In genomic region chr2:26458402-26459124, GRCm38 (mm10) we compare ENCODE assay signal across 9 mouse cellular contexts. TPM values are rescaled to one million over a fixed set of nuclear protein-coding genes. Genes with fewer than 3 reads are reported as not detected.
A peak's percentile ranks its signal among the peaks of the same experiment; 100 is the strongest.
DNase-seq lines count a peak whose midpoint lies in the region; ATAC-seq and TF ChIP-seq lines count a peak whose summit lies in the region.
"Had no signal": no experiment of that assay in that cellular context is flagged by ENCODE, and none has a peak within 500 bp of the region (broad histone marks: within the 10 kb centered on the region; RNA-seq: fewer than 3 reads in every experiment).

No protein-coding gene starts in this region.

- DNase-seq in left cerebral cortex, adult 2 months (ENCODE audit: extremely low spot score in 1 of 2, low spot score in 2 of 2): no peak
- no peak for DNase-seq in left cerebral cortex, adult 9 months (ENCODE audit: low spot score in 2 of 2)
- DNase-seq in embryonic facial prominence, embryonic 11.5 days (ENCODE audit: low spot score): peak; percentile 63
- DNase-seq in kidney, adult 18-20 months: peak; percentile 71
- DNase-seq in lung, adult 18-20 months: peak; percentile 75 to 87
- DNase-seq in yolk sac, embryonic 10.5 days (ENCODE audit: low spot score): peak; percentile 82
- no peak for DNase-seq in cerebellum, postnatal 36 days

- no peak overlapping the region for H3K4me3 ChIP-seq in left cerebral cortex, adult 2 months
- H3K4me3 ChIP-seq in embryonic facial prominence, embryonic 11.5 days (ENCODE audit: low read depth, low read length): no peak overlapping the region

- TF ChIP-seq CTCF in left cerebral cortex, adult 2 months (IDR thresholded peaks at IDR 0.05): no peak

- WGBS in embryonic facial prominence, embryonic 11.5 days: 24% methylated on average over 7 of the region's 7 CpGs

- ATAC-seq in embryonic facial prominence, embryonic 11.5 days (replicated peaks; ENCODE audit: insufficient number of reproducible peaks, low FRiP score, low TSS enrichment, low read depth): peak; percentile 64
- no peak for ATAC-seq in erythroid progenitor cell, adult 5-6 weeks (replicated peaks; ENCODE audit: low FRiP score, poor library complexity, severe bottlenecking)

- peaks cover 5% of the 10 kb centered on the region; the same call in 1 of the 2 replicates for H3K4me1 ChIP-seq in embryonic facial prominence, embryonic 11.5 days (ENCODE audit: control insufficient read depth, insufficient read depth, low read length)

- intact Hi-C loops in left cerebral cortex, adult 2 months (cut with DNase I): no loop called here

- H3K27ac ChIP-seq in left cerebral cortex, adult 2 months: peak overlapping the region; percentile 2; the same call in 1 of the 2 replicates
- H3K27ac ChIP-seq in embryonic facial prominence, embryonic 11.5 days (replicated peaks; ENCODE audit: low read depth, low read length): peak overlapping the region; percentile 0; the same call in 1 of the 2 replicates
- H3K27ac ChIP-seq: macrophage had no signal

- no peak overlapping the region for H3K9ac ChIP-seq in embryonic facial prominence, embryonic 11.5 days (replicated peaks; ENCODE audit: low read length)

- H3K9me3 ChIP-seq in embryonic facial prominence, embryonic 11.5 days (replicated peaks; ENCODE audit: control insufficient read depth, low read length): no peaks in the 10 kb centered on the region

- H3K36me3 ChIP-seq in embryonic facial prominence, embryonic 11.5 days (replicated peaks; ENCODE audit: control insufficient read depth, insufficient read depth, low read depth, low read length): peaks cover 6% of the 10 kb centered on the region

- H3K4me2 ChIP-seq in embryonic facial prominence, embryonic 11.5 days (ENCODE audit: low read depth, low read length): no peak overlapping the region

- H3K27me3 ChIP-seq in embryonic facial prominence, embryonic 11.5 days (ENCODE audit: control insufficient read depth, insufficient read depth, low read length): no peaks in the 10 kb centered on the region

RNA-seq across cellular contexts. Expression of gene Sec16a, which starts 13.5 kb away (rescaled TPM):
- 10 to 100 TPM; 50.6 to 50.9 TPM for total RNA-seq in left cerebral cortex, adult 2 months (2021)
- polyA plus RNA-seq in embryonic facial prominence, embryonic 11.5 days (2014; fragmentation: Nextera tagmentation; extraction: Ambion mirVana): 30.4 and 33.3 TPM in 2 replicates
- 13.0 TPM in 2 replicates for total RNA-seq in erythroid progenitor cell, adult 5-6 weeks (2015; ENCODE audit: low replicate concordance)
- 7.3 and 15.7 TPM in 2 replicates for total RNA-seq in erythroid progenitor cell, adult 5-6 weeks (2017; ENCODE audit: low replicate concordance)

RNA-seq across cellular contexts. Expression of gene Inpp5e, which starts 49.6 kb away (rescaled TPM):
- 10 to 100 TPM; 28.1 to 28.2 TPM for total RNA-seq in left cerebral cortex, adult 2 months (2021)
- 19.0 and 22.9 TPM in 2 replicates for polyA plus RNA-seq in embryonic facial prominence, embryonic 11.5 days (2014; fragmentation: Nextera tagmentation; extraction: Ambion mirVana)
- 13.7 and 22.2 TPM in 2 replicates for total RNA-seq in erythroid progenitor cell, adult 5-6 weeks (2015; ENCODE audit: low replicate concordance)
- 12.3 and 26.5 TPM in 2 replicates for total RNA-seq in erythroid progenitor cell, adult 5-6 weeks (2017; ENCODE audit: low replicate concordance)

RNA-seq across cellular contexts. Expression of gene Notch1, which starts 57.9 kb away (rescaled TPM):
- total RNA-seq in left cerebral cortex, adult 2 months (2021): 10 to 100 TPM; 23.8 to 23.9 TPM
- polyA plus RNA-seq in embryonic facial prominence, embryonic 11.5 days (2014; fragmentation: Nextera tagmentation; extraction: Ambion mirVana): 17.2 and 17.7 TPM in 2 replicates
- total RNA-seq in erythroid progenitor cell, adult 5-6 weeks (2015; ENCODE audit: low replicate concordance): 5.4 and 9.0 TPM in 2 replicates
- 1.5 and 6.0 TPM in 2 replicates for total RNA-seq in erythroid progenitor cell, adult 5-6 weeks (2017; ENCODE audit: low replicate concordance)

Comparison
In these comparisons a context has a peak if more than half of its experiments do, and no peak if none do; other contexts are left out.
1. DNase-seq: peak in embryonic facial prominence, embryonic 11.5 days (single experiment), kidney, adult 18-20 months (single experiment), lung, adult 18-20 months (2 of 2) and yolk sac, embryonic 10.5 days (single experiment); none in left cerebral cortex, adult 2 months (0 of 2), left cerebral cortex, adult 9 months (0 of 2) and cerebellum, postnatal 36 days (0 of 2).